Mouse (Mus musculus): ENCODE data around the gene Pik3c2b. TPM values are rescaled to one million over a fixed set of nuclear protein-coding genes. Genes with fewer than 3 reads are reported as not detected.
A peak's percentile ranks its signal among the peaks of the same experiment; 100 is the strongest.

Pik3c2b gene
- polyA plus RNA-seq, 1 experiment from 2014 or later = 17.9 TPM

DNA sequence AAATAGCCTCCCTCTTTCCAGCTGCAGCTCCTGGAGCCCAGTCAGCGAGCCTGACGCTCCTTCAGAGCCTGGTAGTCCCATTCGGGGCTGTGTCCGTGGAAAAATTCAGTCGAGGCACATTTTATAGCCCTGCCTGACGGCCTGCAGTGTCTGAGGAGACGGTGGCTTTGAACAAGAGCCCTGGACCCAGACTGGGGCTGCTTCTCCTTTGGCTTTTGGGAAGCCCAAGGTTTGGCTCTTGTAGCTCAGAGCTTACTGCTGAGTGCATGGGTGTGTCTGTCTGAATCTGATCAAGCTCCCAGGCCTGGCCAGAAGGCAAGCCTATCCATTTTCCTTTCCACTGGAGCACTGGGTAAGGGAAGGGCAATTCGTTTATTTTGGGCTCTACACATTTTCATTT lies 2.1 kb downstream of the Pik3c2b start:
- H3K9me3 ChIP-seq (ENCODE audit: control insufficient read depth, low read length) = no peaks in the 10 kb centered on the region

DNA sequence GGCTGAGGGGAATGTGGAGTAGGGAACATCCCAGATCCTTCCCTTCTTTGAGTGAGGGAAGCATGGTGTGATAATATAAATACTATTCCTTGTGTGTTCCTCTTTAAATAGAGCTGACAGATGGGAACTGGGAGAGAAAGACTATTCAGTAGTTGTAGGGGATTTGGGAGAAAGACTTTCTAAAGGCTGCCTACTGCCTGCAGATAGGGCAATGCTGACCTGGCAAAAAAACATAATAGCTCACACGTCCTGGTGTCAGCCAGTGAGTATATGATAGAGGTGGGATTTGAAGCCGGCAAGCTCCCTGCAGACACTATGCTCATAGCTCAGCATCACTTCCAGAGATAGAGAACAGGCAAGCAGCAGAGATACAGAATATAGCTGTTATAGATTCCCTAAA lies 3.2 kb downstream of the Pik3c2b start:
- WGBS = 13% methylated on average over 2 of the region's 2 CpGs
- Histone ChIP-seq H3K27ac (ENCODE audit: low read length) (no peak overlapping the region), H3K9me3 (ENCODE audit: control insufficient read depth, low read length) (no peaks in the 10 kb centered on the region), H3K27me3 (replicated peaks; ENCODE audit: control insufficient read depth, insufficient read depth, low read length) (no peaks in the 10 kb centered on the region), H3K4me1 (replicated peaks; ENCODE audit: control insufficient read depth, insufficient read depth, low read length) (peaks cover 45% of the 10 kb centered on the region), H3K36me3 (ENCODE audit: control insufficient read depth, insufficient read depth) (no peaks in the 10 kb centered on the region), H3K9ac (replicated peaks; ENCODE audit: low read depth, low read length) (peak overlapping the region; percentile 33; the same call in 1 of the 2 replicates), H3K4me3 (replicated peaks; ENCODE audit: low read length) (no peak overlapping the region), H3K4me2 (ENCODE audit: low read length) (peak overlapping the region; percentile 85)
- ATAC-seq = no peak

More for the DNA sequence above, 2.1 kb downstream of the Pik3c2b start:
- H3K9ac ChIP-seq (replicated peaks; ENCODE audit: low read depth, low read length) = peak overlapping the region; percentile 99
- no peaks in the 10 kb centered on the region for H3K36me3 ChIP-seq (ENCODE audit: control insufficient read depth, insufficient read depth)
- H3K4me2 ChIP-seq (ENCODE audit: low read length) = peak overlapping the region; percentile 85
- peaks cover 40% of the 10 kb centered on the region for H3K4me1 ChIP-seq (replicated peaks; ENCODE audit: control insufficient read depth, insufficient read depth, low read length)
- no peak for ATAC-seq
- peak overlapping the region; percentile 57; the same call in 1 of the 2 replicates for H3K27ac ChIP-seq (ENCODE audit: low read length)
- no peaks in the 10 kb centered on the region for H3K27me3 ChIP-seq (replicated peaks; ENCODE audit: control insufficient read depth, insufficient read depth, low read length)
- peak overlapping the region; percentile 92 for H3K4me3 ChIP-seq (replicated peaks; ENCODE audit: low read length)
- WGBS = 28% methylated on average over 8 of the region's 8 CpGs

DNA sequence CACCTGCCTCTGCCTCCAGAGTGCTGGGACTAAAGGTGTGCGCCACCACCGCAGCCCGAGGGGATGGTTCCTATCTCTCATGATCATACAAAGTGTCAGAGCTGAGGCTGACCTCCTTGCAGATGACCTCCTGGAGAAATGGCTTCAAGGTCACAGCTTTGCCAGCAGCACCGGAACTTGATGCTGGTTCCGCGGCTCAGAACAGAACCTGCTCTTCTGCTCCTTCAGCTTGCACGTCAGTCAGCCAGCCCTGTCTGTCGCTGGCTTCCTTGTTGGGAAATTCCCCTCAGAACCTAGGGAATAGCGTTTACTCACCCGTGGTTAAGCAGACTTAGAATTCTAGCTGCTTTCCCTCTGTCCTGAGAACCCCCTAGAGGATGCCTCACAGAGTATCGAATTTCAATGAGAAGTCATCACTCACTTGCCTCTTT lies 4.5 kb downstream of the Pik3c2b start:
- Histone ChIP-seq H3K36me3 (ENCODE audit: control insufficient read depth, insufficient read depth) (no peaks in the 10 kb centered on the region), H3K9me3 (ENCODE audit: control insufficient read depth, low read length) (no peaks in the 10 kb centered on the region), H3K4me3 (replicated peaks; ENCODE audit: low read length) (no peak overlapping the region), H3K4me1 (replicated peaks; ENCODE audit: control insufficient read depth, insufficient read depth, low read length) (peaks cover 43% of the 10 kb centered on the region), H3K4me2 (ENCODE audit: low read length) (no peak overlapping the region), H3K27ac (ENCODE audit: low read length) (no peak overlapping the region), H3K9ac (replicated peaks; ENCODE audit: low read depth, low read length) (no peak overlapping the region), H3K27me3 (replicated peaks; ENCODE audit: control insufficient read depth, insufficient read depth, low read length) (no peaks in the 10 kb centered on the region)
- ATAC-seq = no peak
- 35% methylated on average over 11 of the region's 11 CpGs for WGBS

DNA sequence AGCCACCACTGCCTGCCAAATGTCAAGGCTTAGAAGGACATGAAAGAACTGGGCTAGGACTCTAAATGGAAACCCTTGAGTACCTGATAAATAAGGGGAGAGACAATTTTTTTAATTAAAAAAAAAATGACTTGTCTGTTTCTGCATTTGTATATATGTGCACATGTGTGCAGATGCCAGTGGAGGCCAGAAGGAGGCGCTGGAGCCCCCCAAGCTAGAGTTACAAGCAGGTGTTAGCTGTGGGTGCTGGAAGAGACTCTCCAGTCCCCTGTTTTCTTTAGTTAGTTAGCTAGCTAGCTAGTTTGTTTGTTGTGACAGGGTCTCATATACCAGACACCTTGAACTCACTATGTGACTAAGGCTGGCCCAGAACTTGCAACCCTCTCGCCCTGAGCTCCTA lies 6.4 kb downstream of the Pik3c2b start:
- 96% methylated on average over 2 of the region's 2 CpGs for WGBS
- no peak overlapping the region for H3K4me2 ChIP-seq (ENCODE audit: low read length)
- H3K4me1 ChIP-seq (replicated peaks; ENCODE audit: control insufficient read depth, insufficient read depth, low read length) = peaks cover 35% of the 10 kb centered on the region
- H3K36me3 ChIP-seq (ENCODE audit: control insufficient read depth, insufficient read depth) = no peaks in the 10 kb centered on the region
- no peaks in the 10 kb centered on the region for H3K27me3 ChIP-seq (replicated peaks; ENCODE audit: control insufficient read depth, insufficient read depth, low read length)
- no peak overlapping the region for H3K9ac ChIP-seq (replicated peaks; ENCODE audit: low read depth, low read length)
- no peaks in the 10 kb centered on the region for H3K9me3 ChIP-seq (ENCODE audit: control insufficient read depth, low read length)
- no peak overlapping the region for H3K27ac ChIP-seq (ENCODE audit: low read length)
- ATAC-seq = no peak
- no peak overlapping the region for H3K4me3 ChIP-seq (replicated peaks; ENCODE audit: low read length)

DNA sequence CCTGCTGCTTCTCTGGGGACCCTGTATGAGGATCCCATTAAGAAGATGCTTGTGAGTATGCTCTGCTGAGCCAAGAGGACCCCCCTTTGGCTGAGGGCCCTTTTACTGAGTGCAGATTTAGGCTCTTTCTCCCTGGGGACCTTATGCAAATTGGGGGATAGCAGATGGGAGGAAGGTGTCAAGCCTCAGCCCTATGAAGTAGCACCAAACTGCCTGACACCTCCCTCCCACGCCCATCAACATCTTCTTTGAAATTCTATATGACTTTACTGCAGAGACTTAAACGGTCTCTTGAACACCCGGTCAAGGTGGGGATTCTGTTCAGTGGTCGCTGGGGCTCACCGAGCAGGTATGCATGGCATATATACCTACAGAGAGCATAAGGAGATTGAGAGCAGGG lies 7.6 kb downstream of the Pik3c2b start:
- Histone ChIP-seq H3K36me3 (ENCODE audit: control insufficient read depth, insufficient read depth) (no peaks in the 10 kb centered on the region), H3K4me1 (replicated peaks; ENCODE audit: control insufficient read depth, insufficient read depth, low read length) (peaks cover 35% of the 10 kb centered on the region), H3K27me3 (replicated peaks; ENCODE audit: control insufficient read depth, insufficient read depth, low read length) (no peaks in the 10 kb centered on the region), H3K4me3 (replicated peaks; ENCODE audit: low read length) (no peak overlapping the region), H3K4me2 (ENCODE audit: low read length) (no peak overlapping the region), H3K9ac (replicated peaks; ENCODE audit: low read depth, low read length) (no peak overlapping the region), H3K9me3 (ENCODE audit: control insufficient read depth, low read length) (no peaks in the 10 kb centered on the region), H3K27ac (ENCODE audit: low read length) (no peak overlapping the region)
- ATAC-seq = no peak
- 77% methylated on average over 5 of the region's 5 CpGs for WGBS

DNA sequence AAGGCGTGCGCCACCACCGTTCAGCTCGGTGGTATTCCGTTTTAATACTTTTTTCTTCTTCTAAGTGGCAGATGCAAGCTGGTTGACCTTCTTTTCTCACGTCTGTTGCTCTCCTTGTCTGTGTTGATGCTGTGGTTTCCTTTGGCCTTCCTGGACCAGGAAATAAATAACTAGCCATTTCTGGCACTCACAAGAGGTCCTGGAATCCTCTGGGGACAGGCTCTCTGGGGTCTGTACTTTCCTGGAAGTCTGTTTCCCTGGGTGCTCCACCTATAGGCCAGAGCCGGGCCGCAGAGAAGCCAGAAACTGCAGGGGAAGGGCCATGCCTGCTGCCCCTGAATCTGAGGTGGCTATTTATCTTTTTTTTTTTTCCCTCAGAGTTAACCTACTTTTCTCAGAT lies 8.9 kb downstream of the Pik3c2b start:
- no peaks in the 10 kb centered on the region for H3K27me3 ChIP-seq (replicated peaks; ENCODE audit: control insufficient read depth, insufficient read depth, low read length)
- no peak overlapping the region for H3K4me2 ChIP-seq (ENCODE audit: low read length)
- H3K4me3 ChIP-seq (replicated peaks; ENCODE audit: low read length) = no peak overlapping the region
- no peak overlapping the region for H3K27ac ChIP-seq (ENCODE audit: low read length)
- WGBS = 75% methylated on average over 8 of the region's 8 CpGs
- no peaks in the 10 kb centered on the region for H3K9me3 ChIP-seq (ENCODE audit: control insufficient read depth, low read length)
- ATAC-seq = no peak
- H3K4me1 ChIP-seq (replicated peaks; ENCODE audit: control insufficient read depth, insufficient read depth, low read length) = peaks cover 28% of the 10 kb centered on the region
- no peak overlapping the region for H3K9ac ChIP-seq (replicated peaks; ENCODE audit: low read depth, low read length)
- no peaks in the 10 kb centered on the region for H3K36me3 ChIP-seq (ENCODE audit: control insufficient read depth, insufficient read depth)

DNA sequence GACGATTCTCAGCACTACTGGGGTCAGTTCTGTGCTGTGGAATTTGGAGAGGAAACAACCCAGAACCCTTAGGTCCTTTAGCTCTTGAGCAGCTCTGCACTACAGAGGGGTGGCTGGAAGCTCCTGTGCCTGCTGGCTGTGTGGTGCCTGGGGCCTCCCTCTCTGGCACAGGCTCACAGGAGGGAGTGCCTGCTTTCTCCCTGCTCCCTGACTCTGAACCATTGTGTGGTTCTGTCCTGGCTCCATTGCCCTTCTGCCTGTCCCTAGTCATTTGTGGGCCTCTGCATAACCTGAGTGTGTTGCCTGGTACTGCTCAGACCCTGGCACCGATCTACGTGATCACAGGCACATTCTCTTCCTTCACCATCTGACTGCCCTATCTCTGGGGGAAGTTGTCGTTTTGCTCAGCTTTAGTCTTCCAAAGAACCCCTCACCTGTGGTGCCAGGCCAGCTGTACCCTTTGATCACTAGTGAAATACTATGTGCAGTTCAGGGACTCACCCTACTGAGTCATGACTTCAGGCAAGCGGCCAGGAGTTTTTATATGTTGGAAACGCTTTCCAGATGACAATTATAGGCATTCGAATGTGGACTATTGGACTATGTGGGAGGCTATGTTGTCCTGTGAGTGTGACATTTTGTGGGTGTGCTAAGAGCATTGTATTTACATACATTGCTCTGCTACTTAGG lies 12.0 kb downstream of the Pik3c2b start:
- H3K36me3 ChIP-seq (ENCODE audit: control insufficient read depth, insufficient read depth) = no peaks in the 10 kb centered on the region
- no peak overlapping the region for H3K9ac ChIP-seq (replicated peaks; ENCODE audit: low read depth, low read length)
- peaks cover 24% of the 10 kb centered on the region for H3K4me1 ChIP-seq (replicated peaks; ENCODE audit: control insufficient read depth, insufficient read depth, low read length)
- H3K4me3 ChIP-seq (replicated peaks; ENCODE audit: low read length) = no peak overlapping the region
- 59% methylated on average over 7 of the region's 7 CpGs for WGBS
- no peak overlapping the region for H3K4me2 ChIP-seq (ENCODE audit: low read length)
- H3K9me3 ChIP-seq (ENCODE audit: control insufficient read depth, low read length) = no peaks in the 10 kb centered on the region
- ATAC-seq = peak; percentile 35
- H3K27ac ChIP-seq (ENCODE audit: low read length) = peak overlapping the region; percentile 30; the same call in 1 of the 2 replicates
- no peaks in the 10 kb centered on the region for H3K27me3 ChIP-seq (replicated peaks; ENCODE audit: control insufficient read depth, insufficient read depth, low read length)

DNA sequence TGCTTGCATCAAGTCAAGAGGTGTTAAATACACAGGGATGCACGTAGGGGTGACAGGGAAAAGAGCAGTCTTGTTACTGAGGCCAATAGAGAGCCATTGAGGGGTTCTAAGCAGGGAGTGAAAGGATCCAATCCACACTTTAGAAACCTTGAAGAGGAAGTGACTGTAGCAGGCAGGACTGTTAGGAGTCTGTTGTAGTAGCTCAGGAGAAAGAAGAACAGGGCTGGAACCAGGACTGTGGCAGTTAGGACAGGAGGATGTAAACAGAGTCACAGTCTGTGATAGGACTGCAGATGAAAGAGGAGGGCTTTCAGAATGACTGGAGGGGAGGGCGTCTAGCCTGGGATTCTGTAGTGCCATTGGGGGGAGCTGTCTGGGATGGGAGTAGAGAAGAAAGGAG lies 14.1 kb downstream of the Pik3c2b start:
- H3K36me3 ChIP-seq (ENCODE audit: control insufficient read depth, insufficient read depth) = no peaks in the 10 kb centered on the region
- H3K4me2 ChIP-seq (ENCODE audit: low read length) = no peak overlapping the region
- 27% methylated on average over 2 of the region's 2 CpGs for WGBS
- H3K27ac ChIP-seq (ENCODE audit: low read length) = no peak overlapping the region
- no peak for ATAC-seq
- H3K9ac ChIP-seq (replicated peaks; ENCODE audit: low read depth, low read length) = no peak overlapping the region
- no peaks in the 10 kb centered on the region for H3K9me3 ChIP-seq (ENCODE audit: control insufficient read depth, low read length)
- H3K4me1 ChIP-seq (replicated peaks; ENCODE audit: control insufficient read depth, insufficient read depth, low read length) = peaks cover 21% of the 10 kb centered on the region
- no peaks in the 10 kb centered on the region for H3K27me3 ChIP-seq (replicated peaks; ENCODE audit: control insufficient read depth, insufficient read depth, low read length)
- no peak overlapping the region for H3K4me3 ChIP-seq (replicated peaks; ENCODE audit: low read length)

DNA sequence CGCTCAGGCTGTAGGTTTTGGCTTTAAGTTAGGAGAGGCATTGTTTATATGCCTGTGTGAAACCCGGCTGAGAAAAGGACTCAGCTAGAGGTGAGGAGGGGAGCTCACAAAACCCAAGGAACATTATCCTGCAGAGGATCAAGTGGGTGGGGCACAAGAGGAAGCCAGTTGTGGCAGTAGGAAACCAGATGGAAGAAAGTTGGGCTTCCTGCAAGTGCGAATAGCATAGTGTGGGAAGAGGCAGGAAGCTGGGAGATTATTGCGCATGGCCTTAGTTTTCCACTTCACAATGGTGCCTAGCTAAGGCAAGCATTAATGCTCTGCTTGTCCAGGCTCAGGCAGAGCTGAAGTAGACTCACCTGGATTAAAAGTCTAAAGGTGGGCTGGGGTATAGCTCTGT lies 15.2 kb downstream of the Pik3c2b start:
- no peak overlapping the region for H3K4me2 ChIP-seq (ENCODE audit: low read length)
- H3K27me3 ChIP-seq (replicated peaks; ENCODE audit: control insufficient read depth, insufficient read depth, low read length) = no peaks in the 10 kb centered on the region
- ATAC-seq = no peak
- no peak overlapping the region for H3K4me3 ChIP-seq (replicated peaks; ENCODE audit: low read length)
- no peak overlapping the region for H3K27ac ChIP-seq (ENCODE audit: low read length)
- H3K4me1 ChIP-seq (replicated peaks; ENCODE audit: control insufficient read depth, insufficient read depth, low read length) = peaks cover 21% of the 10 kb centered on the region
- H3K36me3 ChIP-seq (ENCODE audit: control insufficient read depth, insufficient read depth) = no peaks in the 10 kb centered on the region
- H3K9me3 ChIP-seq (ENCODE audit: control insufficient read depth, low read length) = no peaks in the 10 kb centered on the region
- WGBS = 67% methylated on average over 4 of the region's 4 CpGs
- no peak overlapping the region for H3K9ac ChIP-seq (replicated peaks; ENCODE audit: low read depth, low read length)

DNA sequence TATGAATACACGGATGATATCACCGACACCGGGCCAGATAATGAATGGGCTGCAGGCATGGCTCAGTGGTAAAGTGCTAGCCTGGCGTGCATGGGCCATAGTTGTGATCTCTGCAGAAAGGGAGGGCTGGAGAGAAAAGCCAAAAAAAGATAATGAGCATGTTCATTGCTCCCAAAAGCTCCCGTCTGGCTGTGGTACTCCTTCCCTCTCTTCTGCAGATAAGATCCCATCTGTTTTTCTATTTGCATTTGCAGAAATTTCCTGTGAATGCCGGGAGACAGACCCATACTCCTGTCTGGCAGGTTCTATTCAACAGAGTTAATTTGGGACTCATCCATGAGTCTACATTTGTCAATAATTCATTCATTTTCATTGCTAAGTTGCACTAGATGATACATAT lies 17.7 kb downstream of the Pik3c2b start:
- no peak overlapping the region for H3K4me2 ChIP-seq (ENCODE audit: low read length)
- no peak overlapping the region for H3K9ac ChIP-seq (replicated peaks; ENCODE audit: low read depth, low read length)
- H3K4me3 ChIP-seq (replicated peaks; ENCODE audit: low read length) = no peak overlapping the region
- no peaks in the 10 kb centered on the region for H3K9me3 ChIP-seq (ENCODE audit: control insufficient read depth, low read length)
- ATAC-seq = peak; percentile 64
- no peaks in the 10 kb centered on the region for H3K27me3 ChIP-seq (replicated peaks; ENCODE audit: control insufficient read depth, insufficient read depth, low read length)
- H3K27ac ChIP-seq (ENCODE audit: low read length) = peak overlapping the region; percentile 9
- 66% methylated on average over 6 of the region's 6 CpGs for WGBS
- H3K4me1 ChIP-seq (replicated peaks; ENCODE audit: control insufficient read depth, insufficient read depth, low read length) = peaks cover 11% of the 10 kb centered on the region
- peaks cover 11% of the 10 kb centered on the region for H3K36me3 ChIP-seq (ENCODE audit: control insufficient read depth, insufficient read depth)

Data from forebrain, embryonic 16.5 days (tissue).